Mouse (Mus musculus): ENCODE results near the gene Zfp940. TPM values are rescaled to one million over a fixed set of nuclear protein-coding genes. Genes with fewer than 3 reads are reported as not detected.

Gene Zfp940
- polyA plus RNA-seq, 1 experiment from 2014 or later = 12.6 TPM

Other genes starting within 250 kb of the Zfp940 start
- gene Catsperg2, start 126.6 kb downstream of the Zfp940 start, polyA plus RNA-seq (2014; fragmentation: Nextera tagmentation; extraction: Ambion mirVana) = 0.17 and 0.26 TPM in 2 replicates
- gene Zfp84, start 85.1 kb downstream of the Zfp940 start, polyA plus RNA-seq (2014; fragmentation: Nextera tagmentation; extraction: Ambion mirVana) = 17.0 and 19.5 TPM in 2 replicates
- gene Zfp30, start 69.7 kb downstream of the Zfp940 start, polyA plus RNA-seq (2014; fragmentation: Nextera tagmentation; extraction: Ambion mirVana) = 13.1 and 13.4 TPM in 2 replicates
- 29.4 and 31.5 TPM in 2 replicates for gene Zfp790, start 37.6 kb downstream of the Zfp940 start, polyA plus RNA-seq (2014; fragmentation: Nextera tagmentation; extraction: Ambion mirVana)
- gene Zfp420, start 6.3 kb upstream of the Zfp940 start, polyA plus RNA-seq (2014; fragmentation: Nextera tagmentation; extraction: Ambion mirVana) = 21.7 and 23.6 TPM in 2 replicates
- 17.5 and 18.7 TPM in 2 replicates for gene Zfp27, start 52.9 kb upstream of the Zfp940 start, polyA plus RNA-seq (2014; fragmentation: Nextera tagmentation; extraction: Ambion mirVana)
- gene Zfp383, start 54.6 kb upstream of the Zfp940 start, polyA plus RNA-seq (2014; fragmentation: Nextera tagmentation; extraction: Ambion mirVana) = 7.8 and 8.4 TPM in 2 replicates
- gene Zfp74, start 100.4 kb upstream of the Zfp940 start, polyA plus RNA-seq (2014; fragmentation: Nextera tagmentation; extraction: Ambion mirVana) = 17.7 and 23.0 TPM in 2 replicates
- gene Zfp568, start 130.3 kb upstream of the Zfp940 start, polyA plus RNA-seq (2014; fragmentation: Nextera tagmentation; extraction: Ambion mirVana) = 4.3 and 4.5 TPM in 2 replicates
- gene Zfp14, start 197.7 kb upstream of the Zfp940 start, polyA plus RNA-seq (2014; fragmentation: Nextera tagmentation; extraction: Ambion mirVana) = 10.9 and 13.6 TPM in 2 replicates
- 10.3 and 12.2 TPM in 2 replicates for gene Zfp82, start 219.2 kb upstream of the Zfp940 start, polyA plus RNA-seq (2014; fragmentation: Nextera tagmentation; extraction: Ambion mirVana)
- 0.96 and 2.2 TPM in 2 replicates for gene Gm26920, start 236.7 kb upstream of the Zfp940 start, polyA plus RNA-seq (2014; fragmentation: Nextera tagmentation; extraction: Ambion mirVana)
- gene Zfp566, start 236.9 kb upstream of the Zfp940 start, polyA plus RNA-seq (2014; fragmentation: Nextera tagmentation; extraction: Ambion mirVana) = 14.3 and 15.0 TPM in 2 replicates
- 88.6 and 97.8 TPM in 2 replicates for gene Zfp260, start 241.1 kb upstream of the Zfp940 start, polyA plus RNA-seq (2014; fragmentation: Nextera tagmentation; extraction: Ambion mirVana)